Mouse (Mus musculus) liver, embryonic 14.5 days (tissue): Measurements from ENCODE around the gene Ing5. TPM values are rescaled to one million over a fixed set of nuclear protein-coding genes. Genes with fewer than 3 reads are reported as not detected.

Experiments used
- ATAC-seq: fragments of 200-750 bp; cut with Nextera tagmentation; 2 replicates; pipeline ENCODE4 v1.8.0; 2017; ENCODE audit warnings: moderate number of reproducible peaks, mild to moderate bottlenecking, moderate library complexity; ENCODE audit not compliant: insufficient read depth
- DNase-seq, 3 experiments: peaks; one replicate each; pipeline ENCODE4 v3.0.0-alpha.2; 2012 to 2013; ENCODE audit warnings: low read depth in 3 of 3, low spot score in 3 of 3
- H3K27ac ChIP-seq: fragments of 300-500 bp; sonication (generic); 2 replicates; pipeline ENCODE4 v1.5.1; 2014; ENCODE audit warnings: moderate library complexity, mild to moderate bottlenecking, control low read depth, inconsistent platforms
- H3K27me3 ChIP-seq: fragments of 300-500 bp; sonication (generic); 2 replicates; pipeline ENCODE4 v1.6.1; 2014; ENCODE audit warnings: mild to moderate bottlenecking, low read length, moderate library complexity; ENCODE audit not compliant: control insufficient read depth, insufficient read depth
- H3K36me3 ChIP-seq: fragments of 300-500 bp; sonication (generic); replicated peaks from 2 replicates; pipeline ENCODE4 v1.6.1; 2014; ENCODE audit warnings: low read depth; ENCODE audit not compliant: control insufficient read depth, insufficient read depth
- H3K4me1 ChIP-seq, 2 experiments: fragments of 200-500 bp in 1 of 2; fragments of 300-500 bp in 1 of 2; sonication (generic) in 1 of 2; replicated peaks; 2 replicates each; pipeline ENCODE4 v1.6.1; 2012 to 2014; ENCODE audit warnings: antibody characterized with exemption in 1 of 2, inconsistent platforms in 1 of 2, low read length in 1 of 2; ENCODE audit not compliant: control insufficient read depth in 2 of 2, insufficient read depth in 2 of 2
- H3K4me2 ChIP-seq: fragments of 300-500 bp; sonication (generic); 2 replicates; pipeline ENCODE4 v1.6.1; 2014; ENCODE audit warnings: low read depth, mild to moderate bottlenecking, control low read depth, moderate library complexity
- H3K4me3 ChIP-seq, 2 experiments: fragments of 200-500 bp in 1 of 2; fragments of 300-500 bp in 1 of 2; sonication (generic) in 1 of 2; 2 replicates each; pipeline ENCODE4 v1.5.1; 2012 to 2014; ENCODE audit warnings: low read depth in 2 of 2, low read length in 2 of 2, mild to moderate bottlenecking in 2 of 2, control low read depth in 1 of 2, inconsistent platforms in 1 of 2, moderate library complexity in 1 of 2; ENCODE audit not compliant: insufficient read depth in 1 of 2
- H3K9ac ChIP-seq: fragments of 300-500 bp; sonication (generic); replicated peaks from 2 replicates; pipeline ENCODE4 v1.6.1; 2014; ENCODE audit warnings: mild to moderate bottlenecking, control low read depth, moderate library complexity
- H3K9me3 ChIP-seq: fragments of 300-500 bp; sonication (generic); 2 replicates; pipeline ENCODE4 v1.6.1; 2016; ENCODE audit warnings: low read length, mixed read lengths; ENCODE audit not compliant: control insufficient read depth
- CTCF ChIP-seq: IDR thresholded peaks from 2 replicates; pipeline ENCODE4 v1.5.1; 2016; ENCODE audit warnings: antibody characterized with exemption, low read depth, control low read depth
- EP300 ChIP-seq: IDR thresholded peaks from 2 replicates; pipeline ENCODE4 v1.6.1; 2016; ENCODE audit warnings: antibody characterized with exemption, low read depth
- WGBS: fragments of 180-500 bp; shearing (Covaris S2); extraction: QIAGEN DNeasy Blood & Tissue Kit; methylation state at CpG from one replicate; pipeline ENCODE4 v1.1.7; 2014; ENCODE audit not compliant: insufficient replicate concordance; 5-methylcytosine and 5-hydroxymethylcytosine counted together
- polyA plus RNA-seq, 2 experiments: library from polyadenylated mRNA; depleted of rRNA in 1 of 2; stranded (reverse) in 1 of 2; unstranded in 1 of 2; fragments of >200 nt; fragmentation: Nextera tagmentation in 1 of 2; extraction: Ambion mirVana in 1 of 2; gene quantifications; 2 replicates each; pipeline versions ENCODE4 v1.2.1 to v1.2.3; 2012 to 2014

Ing5 gene
- polyA plus RNA-seq, 2 experiments: 6.9 to 7.6 TPM

DNA sequence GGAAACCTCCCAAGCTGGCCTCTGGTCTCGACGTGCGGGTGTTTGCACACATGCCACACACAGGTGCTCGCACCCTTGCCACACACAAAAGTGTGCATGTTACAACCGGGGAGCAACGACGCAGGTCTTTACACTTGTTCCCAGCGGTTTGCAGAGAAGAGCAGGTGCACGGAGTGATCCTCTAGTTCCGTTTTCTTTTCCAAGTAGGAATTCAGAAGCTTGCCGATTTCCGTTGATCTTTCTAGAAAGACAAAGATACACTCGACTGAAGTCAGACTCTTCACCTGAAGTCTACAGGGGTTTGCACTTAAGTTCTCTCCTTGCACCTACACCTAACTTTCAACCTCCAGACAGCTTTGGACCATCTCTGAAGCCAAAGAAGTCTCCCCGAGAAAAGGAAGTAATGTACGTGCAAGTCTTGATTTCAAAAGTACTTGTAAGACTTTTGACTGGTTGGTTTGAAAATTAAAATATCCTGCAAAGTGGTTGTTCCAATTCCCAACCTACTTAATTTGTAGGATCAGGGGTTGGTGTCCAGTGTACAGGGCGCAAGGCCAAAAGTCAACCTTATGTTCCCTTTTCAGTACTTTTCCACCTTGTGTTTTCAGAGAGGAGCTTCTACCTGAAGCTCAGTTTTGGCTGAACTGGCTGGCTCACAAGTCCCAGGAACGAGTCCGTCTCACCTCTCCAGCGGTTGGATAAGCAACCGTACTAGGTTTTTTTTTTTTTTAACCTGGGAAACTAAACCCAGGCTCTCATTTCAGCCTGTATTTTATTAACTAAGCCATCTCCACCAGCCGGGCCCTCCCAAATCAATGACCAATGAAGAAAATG is 2.9 kb upstream of the Ing5 start:
- peak overlapping the region; percentile 60 to 67 for H3K4me3 ChIP-seq
- no peak for ATAC-seq
- no peaks in the 10 kb centered on the region for H3K9me3 ChIP-seq
- H3K27ac ChIP-seq: peak overlapping the region; percentile 60
- peaks cover 28 to 30% of the 10 kb centered on the region in 2 experiments for H3K4me1 ChIP-seq
- TF ChIP-seq EP300: no peak
- TF ChIP-seq CTCF: no peak
- peaks cover 23% of the 10 kb centered on the region for H3K36me3 ChIP-seq
- H3K4me2 ChIP-seq: peak overlapping the region; percentile 87
- no peaks in the 10 kb centered on the region for H3K27me3 ChIP-seq
- no peak for DNase-seq
- H3K9ac ChIP-seq: peak overlapping the region; percentile 83
- 50% methylated on average over 21 of the region's 21 CpGs for WGBS

DNA sequence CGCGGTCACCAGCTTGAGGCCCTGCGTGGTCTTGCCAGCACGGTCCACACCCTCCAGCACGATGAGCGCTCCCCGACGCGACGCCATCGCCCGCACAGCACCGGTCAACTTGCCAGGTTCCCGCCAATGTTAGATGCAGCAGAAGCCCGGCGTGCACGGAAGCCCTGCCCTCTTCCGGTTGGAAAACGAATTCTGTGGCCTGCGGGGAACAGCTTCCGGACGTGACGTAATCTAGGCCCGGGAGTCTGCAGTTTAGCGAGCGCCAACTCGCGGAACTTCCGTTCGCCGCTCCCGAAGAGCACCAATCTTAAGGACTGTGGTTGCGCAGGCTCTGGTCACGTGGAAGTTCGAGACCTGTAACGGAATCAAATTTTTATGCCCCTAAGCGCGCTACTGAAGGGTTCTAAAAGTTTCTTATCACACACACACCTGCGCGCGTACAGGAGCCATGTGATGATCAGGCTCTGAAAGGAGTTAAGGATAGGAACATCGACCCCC is 2.0 kb upstream of the Ing5 start, which contains the start of gene Dtymk:
TSS of gene Dtymk (minus strand) at position 194 of the 498 bp plus-strand sequence.
- peak within 1 kb of the TSS; percentile 60 to 67 for H3K4me3 ChIP-seq
- WGBS: under 1% methylated on average over 42 of the region's 42 CpGs
- peaks cover 28 to 31% of the 10 kb centered on the region in 2 experiments for H3K4me1 ChIP-seq
- H3K27ac ChIP-seq: peak within 1 kb of the TSS; percentile 92
- H3K9me3 ChIP-seq: no peaks in the 10 kb centered on the region
- TF ChIP-seq CTCF (peak; percentile 80), EP300 (peak; percentile 42; the same call in 1 of the 2 replicates)
- peak within 1 kb of the TSS; percentile 83 for H3K9ac ChIP-seq
- ATAC-seq (peak; percentile 63), DNase-seq (peak; percentile 95 to 97 (median 95))
- no peaks in the 10 kb centered on the region for H3K27me3 ChIP-seq
- peak within 1 kb of the TSS; percentile 87 for H3K4me2 ChIP-seq
- H3K36me3 ChIP-seq: peaks cover 32% of the 10 kb centered on the region

DNA sequence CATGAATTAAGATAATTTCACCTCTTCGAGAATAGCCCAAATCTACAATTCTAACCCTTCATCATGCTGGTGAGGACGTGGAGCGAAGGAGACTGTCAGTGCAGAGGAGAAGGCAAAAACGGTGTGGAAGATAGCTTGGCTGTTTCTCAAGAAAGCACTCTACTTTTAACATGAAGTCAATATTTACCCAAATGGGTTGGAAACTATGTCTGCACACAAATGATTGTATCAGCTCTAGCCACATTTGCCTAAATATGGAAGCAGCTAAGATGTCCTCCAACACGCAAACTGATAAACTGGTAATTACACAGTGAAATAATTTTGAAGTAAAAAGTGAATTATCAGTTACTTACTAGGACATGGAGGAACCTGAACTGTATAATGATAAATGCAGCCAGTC is 994 bp upstream of the Ing5 start:
- peaks cover 27% of the 10 kb centered on the region for H3K36me3 ChIP-seq
- no peak for TF ChIP-seq CTCF
- TF ChIP-seq EP300: peak; percentile 54; the same call in 1 of the 2 replicates
- peak overlapping the region; percentile 87 for H3K4me2 ChIP-seq
- peak overlapping the region; percentile 11 to 67; a peak in 3 of 4 replicates for H3K4me3 ChIP-seq
- peak; percentile 43 to 53 (median 45) for DNase-seq
- H3K27me3 ChIP-seq: no peaks in the 10 kb centered on the region
- H3K9me3 ChIP-seq: no peaks in the 10 kb centered on the region
- H3K9ac ChIP-seq: peak overlapping the region; percentile 68
- H3K4me1 ChIP-seq: peaks cover 28 to 31% of the 10 kb centered on the region in 2 experiments
- 52% methylated on average over 5 of the region's 5 CpGs for WGBS
- no peak for ATAC-seq
- H3K27ac ChIP-seq: peak overlapping the region; percentile 92

DNA sequence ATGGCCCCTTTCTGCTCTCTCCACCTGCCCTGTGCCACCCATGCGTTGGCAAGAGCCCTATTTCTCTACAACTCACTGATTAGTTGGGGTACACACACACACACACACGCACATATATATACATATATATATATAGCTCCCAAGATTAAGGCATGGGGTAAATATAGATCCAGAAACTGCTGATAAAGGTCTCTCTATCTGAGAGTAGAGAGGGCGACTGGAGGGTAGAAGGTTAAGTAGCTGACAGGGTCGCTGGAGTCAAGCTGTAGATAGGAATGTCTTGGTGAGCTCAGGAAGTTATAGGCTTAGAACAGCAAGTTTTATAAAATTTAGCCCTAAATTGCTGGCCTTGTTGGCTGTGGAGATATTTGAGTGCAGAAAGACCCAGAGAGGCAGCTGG is 1.1 kb downstream of the Ing5 start:
- Histone ChIP-seq H3K4me2 (peak overlapping the region; percentile 87), H3K36me3 (peaks cover 34% of the 10 kb centered on the region), H3K27me3 (no peaks in the 10 kb centered on the region), H3K27ac (peak overlapping the region; percentile 77), H3K4me3 (peak overlapping the region; percentile 67 to 88), H3K9me3 (no peaks in the 10 kb centered on the region), H3K4me1 (peaks cover 28 to 31% of the 10 kb centered on the region in 2 experiments), H3K9ac (peak overlapping the region; percentile 68)
- TF ChIP-seq EP300 (no peak), CTCF (no peak)
- no peak for ATAC-seq
- WGBS: 29% methylated on average over 4 of the region's 4 CpGs
- no peak for DNase-seq
